Mouse (Mus musculus) megakaryocyte, embryonic 14.5 days (primary cell): ENCODE results near the gene Atg16l1.

ENCODE experiments used
- FLI1 ChIP-seq: IDR thresholded peaks from 2 replicates; pipeline ENCODE4 v1.6.1; 2012; ENCODE audit warnings: low read length, inconsistent platforms, mixed read lengths
- GATA1 ChIP-seq: IDR thresholded peaks from 3 replicates; pipeline ENCODE4 v1.6.1; 2012; ENCODE audit warnings: mixed read lengths, low read length, inconsistent platforms, borderline replicate concordance

DNA sequence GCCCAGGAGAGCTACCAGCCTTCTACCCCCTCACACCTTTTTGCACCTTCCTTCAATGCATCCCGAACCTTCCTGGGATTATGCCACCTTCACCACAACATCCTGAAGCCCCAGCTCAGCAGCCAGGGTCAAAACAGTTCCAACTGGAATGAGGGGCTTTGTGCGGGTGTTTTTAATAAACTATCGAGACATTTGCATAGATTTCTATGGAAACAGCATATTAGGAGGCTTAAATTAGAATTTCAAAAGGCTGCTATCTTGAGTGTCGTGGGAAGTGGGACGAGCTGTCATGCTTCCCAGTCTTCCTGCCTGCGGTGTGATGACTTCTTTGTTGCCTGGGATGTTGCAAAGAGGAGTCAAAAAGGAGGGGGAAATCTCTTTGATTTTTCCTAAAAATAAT, 46.6 kb upstream of the Atg16l1 start:
- TF ChIP-seq GATA1 (no peak), FLI1 (no peak)
